Comparison of ENCODE assay signal across 32 mouse cellular contexts in the genomic region with DNA sequence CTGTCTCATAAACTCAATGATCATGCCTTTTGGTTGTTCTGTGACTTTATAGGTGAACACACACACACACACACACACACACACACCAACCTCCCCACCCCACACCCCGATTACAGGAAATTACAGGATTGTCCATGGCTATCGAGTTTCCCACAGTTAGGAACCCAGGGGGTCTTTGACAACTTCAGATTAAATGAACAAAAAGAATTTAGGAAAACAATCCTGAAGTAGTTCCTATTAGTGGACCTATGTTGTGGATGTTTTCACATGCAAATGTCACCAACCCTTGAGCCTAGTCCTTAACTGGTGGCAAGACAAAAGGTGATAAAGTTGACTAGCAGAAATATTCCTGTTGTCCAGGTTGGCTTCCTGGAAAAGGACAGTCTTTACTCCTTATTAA.
"Had no signal": no experiment of that assay in that cellular context is flagged by ENCODE, and none has a peak within 500 bp of the region (broad histone marks: within the 10 kb centered on the region; RNA-seq: fewer than 3 reads in every experiment).

No protein-coding gene starts in this region.

- H3K27me3 ChIP-seq: limb, embryonic 12.5 days; limb, embryonic 13.5 days; limb, embryonic 15.5 days; liver, embryonic 12.5 days; liver, embryonic 13.5 days; liver, embryonic 15.5 days; lung, embryonic 15.5 days; midbrain, embryonic 12.5 days; midbrain, embryonic 13.5 days; midbrain, embryonic 15.5 days; neural tube, embryonic 12.5 days; neural tube, embryonic 13.5 days had no signal

- H3K4me3 ChIP-seq: limb, embryonic 10.5 days; limb, embryonic 12.5 days; limb, embryonic 13.5 days; limb, embryonic 15.5 days; liver, embryonic 12.5 days; liver, embryonic 13.5 days; liver, embryonic 15.5 days; lung, embryonic 15.5 days; megakaryocyte, embryonic 14.5 days; midbrain, embryonic 10.5 days; midbrain, embryonic 12.5 days; midbrain, embryonic 13.5 days; midbrain, embryonic 15.5 days; myocyte; neural tube, embryonic 12.5 days; neural tube, embryonic 13.5 days had no signal

- H3K4me1 ChIP-seq: limb, embryonic 12.5 days; limb, embryonic 15.5 days; liver, embryonic 12.5 days; liver, embryonic 13.5 days; liver, embryonic 15.5 days; lung, embryonic 15.5 days; midbrain, embryonic 15.5 days had no signal

- DNase-seq: left cerebral cortex, postnatal 4 days; liver; liver, embryonic 13.5 days; liver, postnatal 0 days; lung, adult 18-20 months; lung, adult 2 months; lung, embryonic 14.5 days; lung, postnatal 10 days; lung, postnatal 14 days; lung, postnatal 4 days; midbrain, embryonic 14.5 days had no signal

- H3K4me2 ChIP-seq: limb, embryonic 12.5 days; limb, embryonic 13.5 days; limb, embryonic 15.5 days; liver, embryonic 11.5 days; liver, embryonic 12.5 days; liver, embryonic 13.5 days; liver, embryonic 15.5 days; lung, embryonic 14.5 days; lung, embryonic 15.5 days; midbrain, embryonic 11.5 days; midbrain, embryonic 12.5 days; midbrain, embryonic 13.5 days; midbrain, embryonic 15.5 days; neural tube, embryonic 12.5 days; neural tube, embryonic 13.5 days had no signal

- H3K27ac ChIP-seq: limb, embryonic 10.5 days; limb, embryonic 12.5 days; limb, embryonic 13.5 days; limb, embryonic 15.5 days; liver, embryonic 12.5 days; liver, embryonic 13.5 days; liver, embryonic 14.5 days; liver, embryonic 15.5 days; lung, embryonic 15.5 days; macrophage; midbrain, embryonic 10.5 days; midbrain, embryonic 12.5 days; midbrain, embryonic 13.5 days; midbrain, embryonic 15.5 days; neural tube, embryonic 12.5 days; neural tube, embryonic 13.5 days had no signal

- H3K9ac ChIP-seq: limb, embryonic 12.5 days; limb, embryonic 13.5 days; limb, embryonic 15.5 days; liver, embryonic 12.5 days; liver, embryonic 13.5 days; liver, embryonic 14.5 days; liver, embryonic 15.5 days; liver, postnatal 0 days; lung, embryonic 14.5 days; lung, embryonic 15.5 days; midbrain, embryonic 12.5 days; midbrain, embryonic 13.5 days; midbrain, embryonic 15.5 days; neural tube, embryonic 12.5 days; neural tube, embryonic 13.5 days had no signal

- H3K36me3 ChIP-seq: limb, embryonic 10.5 days; limb, embryonic 12.5 days; limb, embryonic 13.5 days; limb, embryonic 15.5 days; liver, embryonic 12.5 days; liver, embryonic 13.5 days; liver, embryonic 15.5 days; lung, embryonic 15.5 days; midbrain, embryonic 10.5 days; midbrain, embryonic 12.5 days; midbrain, embryonic 13.5 days; midbrain, embryonic 15.5 days; neural tube, embryonic 12.5 days; neural tube, embryonic 13.5 days had no signal

- H3K9me3 ChIP-seq: limb, embryonic 10.5 days; limb, embryonic 12.5 days; limb, embryonic 13.5 days; limb, embryonic 15.5 days; liver, embryonic 12.5 days; liver, embryonic 13.5 days; liver, embryonic 15.5 days; lung, embryonic 15.5 days; midbrain, embryonic 10.5 days; midbrain, embryonic 12.5 days; midbrain, embryonic 13.5 days; midbrain, embryonic 15.5 days; neural tube, embryonic 12.5 days; neural tube, embryonic 13.5 days had no signal

- ATAC-seq: liver, embryonic 12.5 days; liver, postnatal 0 days; lung, postnatal 0 days; midbrain, embryonic 13.5 days; midbrain, embryonic 15.5 days; midbrain, embryonic 16.5 days had no signal
